Mouse (Mus musculus) liver, embryonic 14.5 days (tissue): Measurements from ENCODE around the gene Ankrd33b. TPM values are rescaled to one million over a fixed set of nuclear protein-coding genes. Genes with fewer than 3 reads are reported as not detected.

Source experiments
- ATAC-seq: fragments of 200-750 bp; cut with Nextera tagmentation; 2 replicates; pipeline ENCODE4 v1.8.0; 2017; ENCODE audit warnings: moderate number of reproducible peaks, mild to moderate bottlenecking, moderate library complexity; ENCODE audit not compliant: insufficient read depth
- DNase-seq, 3 experiments: peaks; one replicate each; pipeline ENCODE4 v3.0.0-alpha.2; 2012 to 2013; ENCODE audit warnings: low read depth in 3 of 3, low spot score in 3 of 3
- H3K27ac ChIP-seq: fragments of 300-500 bp; sonication (generic); 2 replicates; pipeline ENCODE4 v1.5.1; 2014; ENCODE audit warnings: moderate library complexity, mild to moderate bottlenecking, control low read depth, inconsistent platforms
- H3K27me3 ChIP-seq: fragments of 300-500 bp; sonication (generic); 2 replicates; pipeline ENCODE4 v1.6.1; 2014; ENCODE audit warnings: mild to moderate bottlenecking, low read length, moderate library complexity; ENCODE audit not compliant: control insufficient read depth, insufficient read depth
- H3K36me3 ChIP-seq: fragments of 300-500 bp; sonication (generic); replicated peaks from 2 replicates; pipeline ENCODE4 v1.6.1; 2014; ENCODE audit warnings: low read depth; ENCODE audit not compliant: control insufficient read depth, insufficient read depth
- H3K4me1 ChIP-seq, 2 experiments: fragments of 200-500 bp in 1 of 2; fragments of 300-500 bp in 1 of 2; sonication (generic) in 1 of 2; replicated peaks; 2 replicates each; pipeline ENCODE4 v1.6.1; 2012 to 2014; ENCODE audit warnings: antibody characterized with exemption in 1 of 2, inconsistent platforms in 1 of 2, low read length in 1 of 2; ENCODE audit not compliant: control insufficient read depth in 2 of 2, insufficient read depth in 2 of 2
- H3K4me2 ChIP-seq: fragments of 300-500 bp; sonication (generic); 2 replicates; pipeline ENCODE4 v1.6.1; 2014; ENCODE audit warnings: low read depth, mild to moderate bottlenecking, control low read depth, moderate library complexity
- H3K4me3 ChIP-seq, 2 experiments: fragments of 200-500 bp in 1 of 2; fragments of 300-500 bp in 1 of 2; sonication (generic) in 1 of 2; 2 replicates each; pipeline ENCODE4 v1.5.1; 2012 to 2014; ENCODE audit warnings: low read depth in 2 of 2, low read length in 2 of 2, mild to moderate bottlenecking in 2 of 2, control low read depth in 1 of 2, inconsistent platforms in 1 of 2, moderate library complexity in 1 of 2; ENCODE audit not compliant: insufficient read depth in 1 of 2
- H3K9ac ChIP-seq: fragments of 300-500 bp; sonication (generic); replicated peaks from 2 replicates; pipeline ENCODE4 v1.6.1; 2014; ENCODE audit warnings: mild to moderate bottlenecking, control low read depth, moderate library complexity
- H3K9me3 ChIP-seq: fragments of 300-500 bp; sonication (generic); 2 replicates; pipeline ENCODE4 v1.6.1; 2016; ENCODE audit warnings: low read length, mixed read lengths; ENCODE audit not compliant: control insufficient read depth
- CTCF ChIP-seq: IDR thresholded peaks from 2 replicates; pipeline ENCODE4 v1.5.1; 2016; ENCODE audit warnings: antibody characterized with exemption, low read depth, control low read depth
- EP300 ChIP-seq: IDR thresholded peaks from 2 replicates; pipeline ENCODE4 v1.6.1; 2016; ENCODE audit warnings: antibody characterized with exemption, low read depth
- WGBS: fragments of 180-500 bp; shearing (Covaris S2); extraction: QIAGEN DNeasy Blood & Tissue Kit; methylation state at CpG from one replicate; pipeline ENCODE4 v1.1.7; 2014; ENCODE audit not compliant: insufficient replicate concordance; 5-methylcytosine and 5-hydroxymethylcytosine counted together
- polyA plus RNA-seq, 2 experiments: library from polyadenylated mRNA; depleted of rRNA in 1 of 2; stranded (reverse) in 1 of 2; unstranded in 1 of 2; fragments of >200 nt; fragmentation: Nextera tagmentation in 1 of 2; extraction: Ambion mirVana in 1 of 2; gene quantifications; 2 replicates each; pipeline versions ENCODE4 v1.2.1 to v1.2.3; 2012 to 2014

The Ankrd33b gene
- polyA plus RNA-seq, 2 experiments, result 0.19 to 0.27 TPM

DNA sequence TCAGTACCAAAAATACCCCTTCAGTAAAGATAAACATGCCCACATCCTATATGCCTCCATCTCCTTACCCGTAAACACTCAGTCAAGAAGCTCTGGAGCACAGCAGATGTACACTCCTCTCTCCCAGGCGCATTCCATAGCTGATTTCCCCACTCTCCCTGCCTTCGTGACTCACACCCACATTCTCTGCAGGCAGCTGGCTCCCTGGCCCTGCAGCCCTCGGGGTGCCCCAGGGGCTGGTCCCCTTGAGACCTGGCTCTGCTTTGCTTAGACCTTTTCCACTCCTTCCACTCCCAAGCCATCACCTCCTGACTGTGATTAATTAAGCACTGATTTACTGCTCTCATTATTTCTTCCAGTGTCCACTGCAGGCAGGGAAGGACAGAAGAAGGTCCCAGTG, 7.7 kb upstream of the Ankrd33b start:
- no peak for ATAC-seq
- TF ChIP-seq EP300, result no peak
- TF ChIP-seq CTCF, result no peak
- Histone ChIP-seq H3K4me3 (no peak overlapping the region), H3K9me3 (no peaks in the 10 kb centered on the region), H3K4me2 (no peak overlapping the region), H3K4me1 (no peaks in the 10 kb centered on the region), H3K27me3 (no peaks in the 10 kb centered on the region), H3K27ac (no peak overlapping the region), H3K36me3 (no peaks in the 10 kb centered on the region), H3K9ac (no peak overlapping the region)
- 46% methylated on average over 4 of the region's 4 CpGs for whole genome bisulfite sequencing
- no peak for DNase-seq

DNA sequence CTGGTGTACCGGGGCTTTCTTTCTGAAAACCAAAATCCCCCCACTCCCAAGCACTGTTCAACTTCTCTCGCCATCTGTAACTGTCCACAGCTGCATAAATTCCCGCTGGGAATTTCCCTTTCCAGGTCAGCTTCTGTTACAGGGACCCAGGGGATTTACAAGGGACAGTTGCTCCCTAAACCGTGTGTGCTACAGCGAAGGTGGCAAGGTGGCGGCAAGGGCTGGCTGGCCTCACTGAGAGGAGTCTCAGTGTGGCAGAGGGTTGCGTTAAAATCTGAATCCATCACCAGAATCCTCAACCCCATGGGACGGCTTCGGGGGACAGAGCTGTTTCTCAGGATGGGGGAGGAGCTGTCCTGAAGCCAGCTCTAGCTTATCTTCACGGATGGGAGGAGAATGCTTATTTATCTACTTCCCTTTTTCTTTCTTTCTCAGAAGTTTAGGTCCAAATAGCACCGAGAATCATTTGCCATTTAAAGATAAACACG, 1.6 kb upstream of the Ankrd33b start:
- WGBS, result 5% methylated on average over 12 of the region's 12 CpGs
- TF ChIP-seq CTCF, result no peak
- no peak for TF ChIP-seq EP300
- H3K9ac ChIP-seq, result no peak overlapping the region
- DNase-seq (no peak), ATAC-seq (no peak)
- H3K27me3 ChIP-seq, result peaks cover 42% of the 10 kb centered on the region
- no peaks in the 10 kb centered on the region for H3K36me3 ChIP-seq
- H3K4me1 ChIP-seq, result 0 out of 4 replicates have a peak, but pooled peaks cover 0 to 3% of the 10 kb centered on the region in 2 experiments
- no peaks in the 10 kb centered on the region for H3K9me3 ChIP-seq
- no peak overlapping the region for H3K4me3 ChIP-seq
- H3K27ac ChIP-seq, result no peak overlapping the region
- no peak overlapping the region for H3K4me2 ChIP-seq

- DNase-seq, result no peak
- TF ChIP-seq CTCF (no peak), EP300 (no peak)
These were observed 1.0 kb upstream of the Ankrd33b start for GRCm38 (mm10) chr15:31368556-31368955.

DNA sequence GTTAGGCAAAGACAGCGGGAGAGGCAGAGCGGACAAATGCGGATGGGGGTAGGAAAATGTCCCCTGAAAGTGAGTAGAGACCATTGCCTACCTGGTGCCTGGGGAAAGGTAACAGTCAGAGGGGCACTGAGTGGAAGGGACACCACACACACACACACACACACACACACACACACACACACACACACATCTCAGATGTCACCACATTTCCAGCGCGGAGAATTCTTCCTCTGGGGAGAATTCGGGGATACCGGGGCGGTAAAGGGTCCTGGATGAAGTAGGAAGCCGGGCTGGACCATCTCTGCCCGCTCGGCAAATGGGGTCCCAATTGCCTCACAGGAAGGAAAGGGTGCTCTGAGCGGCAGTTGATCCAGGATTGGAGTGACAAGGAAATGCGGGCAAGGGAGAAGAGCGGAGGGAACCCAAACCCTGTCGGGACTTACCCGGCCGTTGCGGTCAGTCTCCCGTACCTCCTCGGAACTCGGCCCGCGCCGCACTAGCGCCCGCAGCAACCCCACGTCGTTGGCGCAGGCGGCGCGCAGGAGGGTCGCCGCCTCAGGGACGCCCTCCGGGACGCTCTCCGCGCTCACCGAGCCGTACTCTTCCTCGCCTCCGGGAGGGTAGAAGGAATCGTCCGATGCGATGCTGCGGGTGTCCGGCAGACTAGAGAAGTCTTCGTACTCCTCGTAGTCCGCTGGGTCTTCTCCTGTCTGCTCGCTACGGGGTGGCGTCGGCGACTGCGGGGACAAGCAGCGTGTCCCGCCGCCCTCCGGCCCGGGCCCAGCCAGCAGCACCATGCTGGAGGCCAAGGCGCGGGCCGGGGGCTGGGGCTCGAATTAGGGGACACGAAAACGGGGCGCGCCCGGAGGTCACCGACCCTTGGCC, 688 bp downstream of the Ankrd33b start:
- ATAC-seq, result no peak
- no peak for DNase-seq
- H3K4me3 ChIP-seq, result peak overlapping the region; percentile 49 to 59
- under 1% methylated on average over 72 of the region's 72 CpGs for WGBS
- no peak overlapping the region for H3K9ac ChIP-seq
- no peak overlapping the region for H3K27ac ChIP-seq
- H3K4me1 ChIP-seq, result peaks cover 0 to 3% of the 10 kb centered on the region in 2 experiments; a peak in 1 of 4 replicates
- TF ChIP-seq EP300, result no peak
- no peak for TF ChIP-seq CTCF
- peak overlapping the region; percentile 67 for H3K4me2 ChIP-seq
- no peaks in the 10 kb centered on the region for H3K36me3 ChIP-seq
- no peaks in the 10 kb centered on the region for H3K9me3 ChIP-seq
- H3K27me3 ChIP-seq, result peaks cover 42% of the 10 kb centered on the region

More at GRCm38 (mm10) chr15:31368556-31368955, 1.0 kb upstream of the Ankrd33b start:
- no peak for ATAC-seq
- Histone ChIP-seq H3K4me3 (no peak overlapping the region), H3K36me3 (no peaks in the 10 kb centered on the region), H3K9ac (no peak overlapping the region), H3K4me1 (0 out of 4 replicates have a peak, but pooled peaks cover 0 to 3% of the 10 kb centered on the region in 2 experiments), H3K27me3 (peaks cover 42% of the 10 kb centered on the region), H3K9me3 (no peaks in the 10 kb centered on the region), H3K4me2 (no peak overlapping the region), H3K27ac (no peak overlapping the region)
- WGBS, result 18% methylated on average over 8 of the region's 8 CpGs
